Mouse (Mus musculus) heart, adult 2 months (tissue): Measurements from ENCODE around the gene Arsg.

Source experiments
- CTCF ChIP-seq: fragments of 200-600 bp; IDR thresholded peaks from 2 replicates; pipeline ENCODE4 v1.8.1; 2022; ENCODE audit warnings: antibody characterized with exemption, mild to moderate bottlenecking, moderate library complexity
- EP300 ChIP-seq: fragments of 200-500 bp; IDR thresholded peaks from 2 replicates; pipeline ENCODE4 v1.6.1; 2011; ENCODE audit warnings: low read depth, low read length, control low read depth; ENCODE audit not compliant: insufficient read depth
- POLR2A ChIP-seq: fragments of 200-500 bp; IDR thresholded peaks from 2 replicates; pipeline ENCODE4 v1.6.1; 2011; ENCODE audit warnings: mild to moderate bottlenecking, low read depth, low read length, control low read depth; ENCODE audit not compliant: insufficient read depth

- TF ChIP-seq POLR2A (no peak), CTCF (no peak), EP300 (no peak)
Measured at GRCm38 (mm10) chr11:109615286-109615685, 142.1 kb downstream of the Arsg start.
